Mouse (Mus musculus) adrenal gland (tissue): Measurements from ENCODE around the gene Maff.

Source experiments
- intact Hi-C: fragments of 180-260 bp; cut with DNase I; formaldehyde crosslinking; loops from one replicate; pipeline ENCODE4 v1.15.1; 2025
- long read RNA-seq, 2 experiments: library from polyadenylated mRNA; unstranded; transcript quantifications; one replicate each; pipeline ENCODE4 v2.0.0; 2020; ENCODE audit warnings: borderline replicate concordance in 1 of 2; ENCODE audit not compliant: insufficient replicate concordance in 1 of 2

The Maff gene
- long read RNA-seq, experiment 1, partial matches to known transcripts, result 0 of 1 reads
- long read RNA-seq, experiment 1, other reads (novel, unspliced or antisense), result 1 of 1 reads
- long read RNA-seq, experiment 2, result 0 reads

- intact Hi-C loops, result no loop called here
Observed at GRCm38 (mm10) chr15:79346051-79346793, at the start of gene Maff. Maff (plus strand) TSS chr15:79346621.

- intact Hi-C loops, result no loop called here
Observed at GRCm38 (mm10) chr15:79298553-79298952, 47.9 kb upstream of the Maff start.

GRCm38 (mm10) chr15:79299563-79300155, 46.8 kb upstream of the Maff start:
- intact Hi-C loops, result no loop called here

- intact Hi-C loops, result no loop called here
Observed at GRCm38 (mm10) chr15:79303725-79304124, 42.7 kb upstream of the Maff start.

- intact Hi-C loops, result no loop called here
Observed at GRCm38 (mm10) chr15:79304832-79305231, 41.6 kb upstream of the Maff start.

- intact Hi-C loops, result no loop called here
Observed at GRCm38 (mm10) chr15:79306043-79306637, 40.3 kb upstream of the Maff start.

GRCm38 (mm10) chr15:79307861-79308260, 38.6 kb upstream of the Maff start:
- intact Hi-C loops, result no loop called here

- intact Hi-C loops, result no loop called here
Observed at GRCm38 (mm10) chr15:79313848-79314369, 32.5 kb upstream of the Maff start.

GRCm38 (mm10) chr15:79321733-79322190, 24.7 kb upstream of the Maff start:
- intact Hi-C loops, result loop anchor here (10.0 kb wide), 1 partner anchor 143 kb away; no protein-coding TSS in a partner anchor

- intact Hi-C loops, result loop anchor here (10.0 kb wide), 1 partner anchor 142 kb away; no protein-coding TSS in a partner anchor
Observed at GRCm38 (mm10) chr15:79322281-79322990, 24.0 kb upstream of the Maff start.

GRCm38 (mm10) chr15:79322991-79323790, 23.2 kb upstream of the Maff start:
- intact Hi-C loops, result loop anchor here (10.0 kb wide), 1 partner anchor 142 kb away; no protein-coding TSS in a partner anchor

- intact Hi-C loops, result loop anchor here (10.0 kb wide), 1 partner anchor 141 kb away; no protein-coding TSS in a partner anchor
Observed at GRCm38 (mm10) chr15:79323791-79324155, 22.6 kb upstream of the Maff start.

GRCm38 (mm10) chr15:79324373-79324772, 22.0 kb upstream of the Maff start:
- intact Hi-C loops, result loop anchor here (10.0 kb wide), 1 partner anchor 140 kb away; no protein-coding TSS in a partner anchor

GRCm38 (mm10) chr15:79325742-79326141, 20.7 kb upstream of the Maff start:
- intact Hi-C loops, result loop anchor here (10.0 kb wide), 1 partner anchor 139 kb away; no protein-coding TSS in a partner anchor

- intact Hi-C loops, result loop anchor here (10.0 kb wide), 1 partner anchor 139 kb away; no protein-coding TSS in a partner anchor
Observed at GRCm38 (mm10) chr15:79326264-79326663, 20.2 kb upstream of the Maff start.

GRCm38 (mm10) chr15:79326971-79327961, 19.2 kb upstream of the Maff start:
- intact Hi-C loops, result loop anchor here (10.0 kb wide), 1 partner anchor 138 kb away; no protein-coding TSS in a partner anchor

- intact Hi-C loops, result loop anchor here (10.0 kb wide), 1 partner anchor 137 kb away; no protein-coding TSS in a partner anchor
Observed at GRCm38 (mm10) chr15:79328058-79328938, 18.1 kb upstream of the Maff start, which contains the start of gene Pla2g6. Pla2g6 (minus strand) TSS chr15:79328390.
